ENCODE assay signal across 8 mouse cellular contexts in the genomic region with DNA sequence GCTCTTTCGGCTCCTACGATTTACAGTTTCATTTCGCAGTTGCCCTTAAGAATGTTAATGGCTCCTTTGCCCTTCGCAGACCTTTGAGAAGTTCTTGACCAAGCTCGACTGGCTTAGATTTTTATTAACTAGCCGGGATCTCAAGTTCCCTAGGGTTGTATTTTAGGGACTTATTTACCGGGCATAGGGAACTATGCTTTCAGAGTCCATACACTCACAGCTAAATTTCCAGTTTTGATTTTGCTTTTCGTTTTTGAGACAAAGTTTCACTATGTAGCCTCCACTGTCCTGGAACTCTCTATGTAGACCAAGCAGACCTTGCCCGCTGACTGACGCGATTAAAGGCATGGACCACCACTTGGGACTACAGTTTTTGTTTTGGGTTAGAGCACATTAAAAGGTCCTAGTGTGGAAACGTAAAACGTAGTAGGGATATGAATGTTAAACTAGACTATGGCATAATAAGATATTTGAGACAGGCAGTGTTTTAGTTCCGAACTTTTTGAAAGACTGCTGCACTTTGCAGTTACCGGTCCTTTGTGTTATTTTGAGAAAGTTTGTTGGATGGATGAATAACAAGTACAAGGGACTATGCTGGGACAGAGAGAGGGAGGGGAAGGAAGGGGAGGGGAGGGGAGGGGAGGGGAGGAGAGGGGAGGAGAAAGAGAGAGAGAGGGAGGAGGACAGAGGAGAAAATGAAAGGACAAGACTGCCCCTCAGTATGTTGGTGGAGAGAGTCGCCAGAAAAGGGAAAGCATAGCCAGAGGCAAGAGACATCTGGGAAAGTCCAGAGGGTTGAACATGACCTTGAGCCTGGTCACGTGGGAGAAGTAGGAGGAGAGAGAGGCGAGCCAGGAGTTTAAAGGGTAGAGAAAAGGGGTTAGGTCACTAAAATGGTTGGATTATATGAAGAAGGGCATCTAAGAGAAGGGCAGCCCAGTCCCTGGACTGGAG. TPM values are rescaled to one million over a fixed set of nuclear protein-coding genes. Genes with fewer than 3 reads are reported as not detected.
DNase-seq lines count a peak whose midpoint lies in the region; ATAC-seq and TF ChIP-seq lines count a peak whose summit lies in the region.

No protein-coding gene starts in this region.

- H3K9me3 ChIP-seq in hindbrain, embryonic 10.5 days: no peaks in the 10 kb centered on the region
- H3K9me3 ChIP-seq in limb, embryonic 14.5 days (ENCODE audit: control insufficient read depth, low read length): no peaks in the 10 kb centered on the region
- no peaks in the 10 kb centered on the region for H3K9me3 ChIP-seq in midbrain, postnatal 0 days (ENCODE audit: low read length)

- no peak for TF ChIP-seq CTCF in midbrain, postnatal 0 days (IDR thresholded peaks at IDR 0.05)

- WGBS in hindbrain, embryonic 10.5 days: 11% methylated on average over 18 of the region's 18 CpGs
- WGBS in limb, embryonic 14.5 days: 10% methylated on average over 18 of the region's 18 CpGs
- WGBS in midbrain, postnatal 0 days: 12% methylated on average over 18 of the region's 18 CpGs

- H3K9ac ChIP-seq in limb, embryonic 14.5 days (ENCODE audit: low read depth, low read length, severe bottlenecking): peak overlapping the region; percentile 87
- H3K9ac ChIP-seq in midbrain, postnatal 0 days (replicated peaks; ENCODE audit: low read length, poor library complexity, severe bottlenecking): peak overlapping the region; percentile 65

- H3K27ac ChIP-seq in hindbrain, embryonic 10.5 days: peak overlapping the region; percentile 97
- H3K27ac ChIP-seq in limb, embryonic 14.5 days (replicated peaks; ENCODE audit: low read depth, low read length): peak overlapping the region; percentile 90
- peak overlapping the region; percentile 80 for H3K27ac ChIP-seq in midbrain, postnatal 0 days (ENCODE audit: low read depth, low read length)

- 0 out of 2 replicates have a peak, but pooled peaks have one; percentile 22 for ATAC-seq in erythroid progenitor cell, adult 5-6 weeks (replicated peaks; ENCODE audit: low FRiP score, poor library complexity, severe bottlenecking)
- ATAC-seq in limb, embryonic 14.5 days (ENCODE audit: low FRiP score, low read depth): no peak
- no peak for ATAC-seq in midbrain, postnatal 0 days (ENCODE audit: low FRiP score)

- peak overlapping the region; percentile 79 for H3K4me3 ChIP-seq in hindbrain, embryonic 10.5 days
- H3K4me3 ChIP-seq in limb, embryonic 14.5 days (replicated peaks; ENCODE audit: low read length): peak overlapping the region; percentile 70
- peak overlapping the region; percentile 73 for H3K4me3 ChIP-seq in midbrain, postnatal 0 days (ENCODE audit: low read depth, low read length)

- H3K4me2 ChIP-seq in limb, embryonic 14.5 days (replicated peaks; ENCODE audit: low read depth, low read length, severe bottlenecking): peak overlapping the region; percentile 71
- peak overlapping the region; percentile 80 for H3K4me2 ChIP-seq in midbrain, postnatal 0 days (ENCODE audit: low read depth, low read length, poor library complexity, severe bottlenecking)

- H3K4me1 ChIP-seq in hindbrain, embryonic 10.5 days (replicated peaks): peaks cover 30% of the 10 kb centered on the region
- H3K4me1 ChIP-seq in limb, embryonic 14.5 days (ENCODE audit: control insufficient read depth, insufficient read depth, low read length): peaks cover 13% of the 10 kb centered on the region
- peaks cover 4% of the 10 kb centered on the region; the same call in 1 of the 2 replicates for H3K4me1 ChIP-seq in midbrain, postnatal 0 days (ENCODE audit: insufficient read depth, low read length)

- TF ChIP-seq POLR2A in limb, embryonic 14.5 days (IDR thresholded peaks at IDR 0.05; ENCODE audit: borderline replicate concordance, extremely low read depth, insufficient read depth, insufficient read length): no peak

- peaks cover 33% of the 10 kb centered on the region for H3K27me3 ChIP-seq in hindbrain, embryonic 10.5 days (ENCODE audit: insufficient read depth, poor library complexity, severe bottlenecking)
- H3K27me3 ChIP-seq in limb, embryonic 14.5 days (ENCODE audit: control insufficient read depth, insufficient read depth, low read length): no peaks in the 10 kb centered on the region
- H3K27me3 ChIP-seq in midbrain, postnatal 0 days (ENCODE audit: insufficient read depth, low read length): no peaks in the 10 kb centered on the region

- H3K36me3 ChIP-seq in hindbrain, embryonic 10.5 days: no peaks in the 10 kb centered on the region
- no peaks in the 10 kb centered on the region for H3K36me3 ChIP-seq in limb, embryonic 14.5 days (ENCODE audit: control insufficient read depth, insufficient read depth, low read length)
- no peaks in the 10 kb centered on the region for H3K36me3 ChIP-seq in midbrain, postnatal 0 days (ENCODE audit: insufficient read depth, low read length)

- DNase-seq in urinary bladder, postnatal 14 days (ENCODE audit: low spot score): peak; percentile 24
- DNase-seq in urinary bladder, adult 18-20 months (ENCODE audit: low spot score in 2 of 2): no peak
- peak; percentile 31 for DNase-seq in hindbrain, embryonic 10.5 days (ENCODE audit: low spot score)
- no peak for DNase-seq in limb, embryonic 14.5 days (ENCODE audit: low spot score)
- DNase-seq in midbrain, postnatal 0 days (ENCODE audit: low spot score): no peak
- DNase-seq in cerebellum, adult 18-20 months: no peak
- no peak for DNase-seq in right cerebral cortex, postnatal 4 days

RNA-seq across cellular contexts. Expression of gene Mcur1, which starts 0.7 kb away (rescaled TPM):
- 8.6 and 11.3 TPM in 2 replicates for total RNA-seq in erythroid progenitor cell, adult 5-6 weeks (2015; ENCODE audit: low replicate concordance)
- 4.7 and 16.6 TPM in 2 replicates for total RNA-seq in erythroid progenitor cell, adult 5-6 weeks (2017; ENCODE audit: low replicate concordance)
- 7.3 and 8.9 TPM in 2 replicates for polyA plus RNA-seq in hindbrain, embryonic 10.5 days (2016; fragmentation: Nextera tagmentation; extraction: Ambion mirVana)
- polyA plus RNA-seq in limb, embryonic 14.5 days (2012; rRNA removed): 19.7 and 23.1 TPM in 2 replicates
- polyA plus RNA-seq in limb, embryonic 14.5 days (2014; fragmentation: Nextera tagmentation; extraction: Ambion mirVana): 18.1 and 20.5 TPM in 2 replicates
- 9.9 and 10.9 TPM in 2 replicates for total RNA-seq in midbrain, postnatal 0 days (2014; rRNA removed)
- polyA plus RNA-seq in midbrain, postnatal 0 days (2015; fragmentation: Nextera tagmentation; extraction: Ambion mirVana): 6.1 and 7.0 TPM in 2 replicates

RNA-seq across cellular contexts. Expression of gene Rnf182, which starts 54.8 kb away (rescaled TPM):
- total RNA-seq in erythroid progenitor cell, adult 5-6 weeks (2015; ENCODE audit: low replicate concordance): not detected in 2 replicates
- not detected in 2 replicates for total RNA-seq in erythroid progenitor cell, adult 5-6 weeks (2017; ENCODE audit: low replicate concordance)
- polyA plus RNA-seq in hindbrain, embryonic 10.5 days (2016; fragmentation: Nextera tagmentation; extraction: Ambion mirVana): 4.6 and 6.6 TPM in 2 replicates
- polyA plus RNA-seq in limb, embryonic 14.5 days (2012; rRNA removed): 4.7 and 5.4 TPM in 2 replicates
- polyA plus RNA-seq in limb, embryonic 14.5 days (2014; fragmentation: Nextera tagmentation; extraction: Ambion mirVana): 8.6 and 9.2 TPM in 2 replicates
- 6.0 and 10.2 TPM in 2 replicates for total RNA-seq in midbrain, postnatal 0 days (2014; rRNA removed)
- polyA plus RNA-seq in midbrain, postnatal 0 days (2015; fragmentation: Nextera tagmentation; extraction: Ambion mirVana): 22.2 and 25.5 TPM in 2 replicates

Comparison
In these comparisons a context has a peak if more than half of its experiments do, and no peak if none do; other contexts are left out.
1. DNase-seq: peak in urinary bladder, postnatal 14 days (single experiment) and hindbrain, embryonic 10.5 days (single experiment); none in urinary bladder, adult 18-20 months (0 of 2), limb, embryonic 14.5 days (single experiment), midbrain, postnatal 0 days (single experiment), cerebellum, adult 18-20 months (0 of 2) and right cerebral cortex, postnatal 4 days (single experiment).
2. Peak in every context shown above with its lines, with median percentiles within 50 percentile points of each other: H3K27ac ChIP-seq and H3K4me3 ChIP-seq.